Mouse (Mus musculus) limb, embryonic 10.5 days (tissue): Measurements from ENCODE around the gene Plxnd1. TPM values are rescaled to one million over a fixed set of nuclear protein-coding genes. Genes with fewer than 3 reads are reported as not detected.
A peak's percentile ranks its signal among the peaks of the same experiment; 100 is the strongest.

Experiments
- DNase-seq: peaks from one replicate; pipeline ENCODE4 v3.0.0-alpha.2; 2017; ENCODE audit warnings: low spot score
- H3K27ac ChIP-seq: fragments of 300-500 bp; sonication (generic); 2 replicates; pipeline ENCODE4 v1.5.1; 2016; ENCODE audit warnings: mild to moderate bottlenecking
- H3K27me3 ChIP-seq: fragments of 300-500 bp; sonication (generic); 2 replicates; pipeline ENCODE4 v1.6.1; 2016; ENCODE audit warnings: low read depth, mild to moderate bottlenecking; ENCODE audit not compliant: poor library complexity, severe bottlenecking
- H3K36me3 ChIP-seq: fragments of 300-500 bp; sonication (generic); 2 replicates; pipeline ENCODE4 v1.6.1; 2016; ENCODE audit warnings: mild to moderate bottlenecking, moderate library complexity
- H3K4me1 ChIP-seq: fragments of 300-500 bp; sonication (generic); 2 replicates; pipeline ENCODE4 v1.6.1; 2016
- H3K4me3 ChIP-seq: fragments of 300-500 bp; sonication (generic); 2 replicates; pipeline ENCODE4 v1.5.1; 2016; ENCODE audit warnings: mild to moderate bottlenecking, moderate library complexity
- H3K9me3 ChIP-seq: fragments of 300-500 bp; sonication (generic); replicated peaks from 2 replicates; pipeline ENCODE4 v1.6.1; 2016; ENCODE audit warnings: mild to moderate bottlenecking
- WGBS: fragments of 180-500 bp; shearing (Covaris S2); methylation state at CpG from one replicate; pipeline ENCODE4 v1.1.7; 2016; 5-methylcytosine and 5-hydroxymethylcytosine counted together
- polyA plus RNA-seq: library from polyadenylated mRNA; unstranded; fragments of >200 nt; fragmentation: Nextera tagmentation; extraction: Ambion mirVana; gene quantifications from 2 replicates; pipeline ENCODE4 v1.2.1, GENCODE M21; 2016

Plxnd1 gene
- polyA plus RNA-seq, 1 experiment from 2014 or later = 27.9 TPM

- H3K4me1 ChIP-seq = peaks cover 82% of the 10 kb centered on the region
- H3K9me3 ChIP-seq = no peaks in the 10 kb centered on the region
- no peak for DNase-seq
- peaks cover 30% of the 10 kb centered on the region for H3K27me3 ChIP-seq
- no peaks in the 10 kb centered on the region for H3K36me3 ChIP-seq
- peak overlapping the region; percentile 75 for H3K27ac ChIP-seq
- 56% methylated on average over 9 of the region's 9 CpGs for WGBS
- H3K4me3 ChIP-seq = peak overlapping the region; percentile 21; the same call in 1 of the 2 replicates
Observed at GRCm38 (mm10) chr6:115987096-115987747, 7.6 kb downstream of the Plxnd1 start.

- peak overlapping the region; percentile 75 for H3K27ac ChIP-seq
- H3K4me1 ChIP-seq = peaks cover 78% of the 10 kb centered on the region
- no peaks in the 10 kb centered on the region for H3K9me3 ChIP-seq
- no peaks in the 10 kb centered on the region for H3K36me3 ChIP-seq
- H3K27me3 ChIP-seq = peaks cover 23% of the 10 kb centered on the region
- peak overlapping the region; percentile 21; the same call in 1 of the 2 replicates for H3K4me3 ChIP-seq
- 49% methylated on average over 12 of the region's 12 CpGs for WGBS
- DNase-seq = no peak
Observed at GRCm38 (mm10) chr6:115986472-115987095, 8.2 kb downstream of the Plxnd1 start.

GRCm38 (mm10) chr6:115985622-115986021 is 9.2 kb downstream of the Plxnd1 start:
- Histone ChIP-seq H3K27me3 (peaks cover 14% of the 10 kb centered on the region), H3K36me3 (0 out of 2 replicates have a peak, but pooled peaks cover 1% of the 10 kb centered on the region), H3K4me3 (no peak overlapping the region), H3K27ac (peak overlapping the region; percentile 28; the same call in 1 of the 2 replicates), H3K9me3 (no peaks in the 10 kb centered on the region), H3K4me1 (peaks cover 73% of the 10 kb centered on the region)
- 63% methylated on average over 9 of the region's 9 CpGs for WGBS
- DNase-seq = no peak

- DNase-seq = no peak
- Histone ChIP-seq H3K27me3 (0 out of 2 replicates have a peak, but pooled peaks cover 6% of the 10 kb centered on the region), H3K4me1 (peaks cover 79% of the 10 kb centered on the region), H3K4me3 (no peak overlapping the region), H3K36me3 (0 out of 2 replicates have a peak, but pooled peaks cover 2% of the 10 kb centered on the region), H3K9me3 (no peaks in the 10 kb centered on the region), H3K27ac (0 out of 2 replicates have a peak overlapping the region, but pooled peaks have one; percentile 71)
- 82% methylated on average over 7 of the region's 7 CpGs for WGBS
Observed at GRCm38 (mm10) chr6:115984580-115984979, 10.2 kb downstream of the Plxnd1 start.

- Histone ChIP-seq H3K4me1 (peaks cover 79% of the 10 kb centered on the region), H3K9me3 (no peaks in the 10 kb centered on the region), H3K27ac (peak overlapping the region; percentile 71), H3K27me3 (no peaks in the 10 kb centered on the region), H3K4me3 (no peak overlapping the region), H3K36me3 (0 out of 2 replicates have a peak, but pooled peaks cover 2% of the 10 kb centered on the region)
- 50% methylated on average over 12 of the region's 12 CpGs for WGBS
- no peak for DNase-seq
Observed at GRCm38 (mm10) chr6:115983306-115984038, 11.3 kb downstream of the Plxnd1 start.

GRCm38 (mm10) chr6:115982889-115983288 is 11.9 kb downstream of the Plxnd1 start:
- DNase-seq = no peak

GRCm38 (mm10) chr6:115978596-115978995 is 16.2 kb downstream of the Plxnd1 start:
- no peak for DNase-seq
- Histone ChIP-seq H3K36me3 (0 out of 2 replicates have a peak, but pooled peaks cover 2% of the 10 kb centered on the region), H3K9me3 (no peaks in the 10 kb centered on the region), H3K4me1 (peaks cover 46% of the 10 kb centered on the region), H3K4me3 (no peak overlapping the region), H3K27me3 (no peaks in the 10 kb centered on the region), H3K27ac (no peak overlapping the region)
- 56% methylated on average over 8 of the region's 8 CpGs for WGBS

More at GRCm38 (mm10) chr6:115982889-115983288, 11.9 kb downstream of the Plxnd1 start:
- peak overlapping the region; percentile 39; the same call in 1 of the 2 replicates for H3K27ac ChIP-seq
- 62% methylated on average over 7 of the region's 7 CpGs for WGBS
- H3K9me3 ChIP-seq = no peaks in the 10 kb centered on the region
- H3K4me3 ChIP-seq = no peak overlapping the region
- peaks cover 79% of the 10 kb centered on the region for H3K4me1 ChIP-seq
- H3K27me3 ChIP-seq = no peaks in the 10 kb centered on the region
- H3K36me3 ChIP-seq = 0 out of 2 replicates have a peak, but pooled peaks cover 2% of the 10 kb centered on the region

- no peak overlapping the region for H3K4me3 ChIP-seq
- no peaks in the 10 kb centered on the region for H3K9me3 ChIP-seq
- H3K36me3 ChIP-seq = 0 out of 2 replicates have a peak, but pooled peaks cover 2% of the 10 kb centered on the region
- H3K27ac ChIP-seq = no peak overlapping the region
- H3K27me3 ChIP-seq = no peaks in the 10 kb centered on the region
- H3K4me1 ChIP-seq = peaks cover 42% of the 10 kb centered on the region
- DNase-seq = no peak
- 91% methylated on average over 15 of the region's 15 CpGs for WGBS
Observed at GRCm38 (mm10) chr6:115977810-115978209, 17.0 kb downstream of the Plxnd1 start.

- Histone ChIP-seq H3K36me3 (0 out of 2 replicates have a peak, but pooled peaks cover 1% of the 10 kb centered on the region), H3K27me3 (no peaks in the 10 kb centered on the region), H3K27ac (no peak overlapping the region), H3K4me3 (no peak overlapping the region), H3K4me1 (peaks cover 52% of the 10 kb centered on the region), H3K9me3 (no peaks in the 10 kb centered on the region)
- DNase-seq = no peak
- 88% methylated on average over 8 of the region's 8 CpGs for WGBS
Observed at GRCm38 (mm10) chr6:115975606-115976005, 19.2 kb downstream of the Plxnd1 start.

- H3K27ac ChIP-seq = peak overlapping the region; percentile 27; the same call in 1 of the 2 replicates
- WGBS = 88% methylated on average over 16 of the region's 16 CpGs
- peaks cover 52% of the 10 kb centered on the region for H3K4me1 ChIP-seq
- H3K4me3 ChIP-seq = no peak overlapping the region
- H3K27me3 ChIP-seq = no peaks in the 10 kb centered on the region
- no peaks in the 10 kb centered on the region for H3K36me3 ChIP-seq
- DNase-seq = no peak
- H3K9me3 ChIP-seq = no peaks in the 10 kb centered on the region
Observed at GRCm38 (mm10) chr6:115973881-115974662, 20.7 kb downstream of the Plxnd1 start.

- H3K27me3 ChIP-seq = no peaks in the 10 kb centered on the region
- no peak overlapping the region for H3K4me3 ChIP-seq
- peaks cover 58% of the 10 kb centered on the region for H3K4me1 ChIP-seq
- WGBS = 89% methylated on average over 15 of the region's 15 CpGs
- H3K27ac ChIP-seq = no peak overlapping the region
- no peak for DNase-seq
- no peaks in the 10 kb centered on the region for H3K36me3 ChIP-seq
- no peaks in the 10 kb centered on the region for H3K9me3 ChIP-seq
Observed at GRCm38 (mm10) chr6:115973139-115973875, 21.5 kb downstream of the Plxnd1 start.
